Mouse (Mus musculus) heart, adult 2 months (tissue): ENCODE results near the gene Mfsd4b1. TPM values are rescaled to one million over a fixed set of nuclear protein-coding genes. Genes with fewer than 3 reads are reported as not detected.
"Not testable (repeated sequence)": the region's sequence is repeated elsewhere in the genome, so short reads cannot be mapped to it uniquely, and the experiment has no call there.

ENCODE experiments used
- DNase-seq, 2 experiments: peaks; one replicate each; pipeline ENCODE4 v3.0.0; 2021
- H3K27ac ChIP-seq: fragments of 200-600 bp; 2 replicates; pipeline ENCODE4 v1.8.1; 2022
- H3K27me3 ChIP-seq: fragments of 200-500 bp; 2 replicates; pipeline ENCODE4 v1.6.1; 2012; ENCODE audit warnings: mild to moderate bottlenecking, low read length, inconsistent platforms, mixed read lengths; ENCODE audit not compliant: control insufficient read depth, insufficient read depth
- H3K36me3 ChIP-seq: fragments of 200-500 bp; 2 replicates; pipeline ENCODE4 v1.6.1; 2012; ENCODE audit warnings: low read length, inconsistent platforms; ENCODE audit not compliant: control insufficient read depth, insufficient read depth
- H3K4me1 ChIP-seq: fragments of 200-500 bp; 2 replicates; pipeline ENCODE4 v1.6.1; 2011; ENCODE audit warnings: low read length; ENCODE audit not compliant: control insufficient read depth, insufficient read depth
- H3K4me3 ChIP-seq: fragments of 200-600 bp; 2 replicates; pipeline ENCODE4 v1.8.1; 2022
- H3K79me2 ChIP-seq: fragments of 200-500 bp; replicated peaks from 2 replicates; pipeline ENCODE4 v1.6.1; 2012; ENCODE audit warnings: mild to moderate bottlenecking, inconsistent platforms, low read length, moderate library complexity, mixed read lengths; ENCODE audit not compliant: control insufficient read depth, insufficient read depth
- H3K9ac ChIP-seq: fragments of 200-500 bp; 2 replicates; pipeline ENCODE4 v1.6.1; 2012; ENCODE audit warnings: low read depth, mild to moderate bottlenecking, control low read depth, inconsistent platforms, low read length, mixed read lengths
- CTCF ChIP-seq: fragments of 200-600 bp; IDR thresholded peaks from 2 replicates; pipeline ENCODE4 v1.8.1; 2022; ENCODE audit warnings: antibody characterized with exemption, mild to moderate bottlenecking, moderate library complexity
- EP300 ChIP-seq: fragments of 200-500 bp; IDR thresholded peaks from 2 replicates; pipeline ENCODE4 v1.6.1; 2011; ENCODE audit warnings: low read depth, low read length, control low read depth; ENCODE audit not compliant: insufficient read depth
- POLR2A ChIP-seq: fragments of 200-500 bp; IDR thresholded peaks from 2 replicates; pipeline ENCODE4 v1.6.1; 2011; ENCODE audit warnings: mild to moderate bottlenecking, low read depth, low read length, control low read depth; ENCODE audit not compliant: insufficient read depth
- WGBS: fragments of 180-500 bp; shearing (Covaris S2); methylation state at CpG from one replicate; pipeline ENCODE4 v1.1.7; 2018; 5-methylcytosine and 5-hydroxymethylcytosine counted together
- intact Hi-C: fragments of 180-260 bp; cut with DNase I; formaldehyde crosslinking; loops from one replicate; pipeline ENCODE4 v1.15.1; 2025
- polyA plus RNA-seq: library from polyadenylated mRNA; depleted of rRNA; stranded (reverse); fragments of >200 nt; gene quantifications from 2 replicates; pipeline ENCODE4 v1.2.3, GENCODE M21; 2012
- total RNA-seq, 2 experiments: library from RNA; stranded (reverse); gene quantifications; 2 replicates each; pipeline ENCODE4 v1.2.3; 2021

Mfsd4b1 gene
- total and polyA plus RNA-seq, 3 experiments: 1.7 to 3.3 (median 2.5) TPM

DNA sequence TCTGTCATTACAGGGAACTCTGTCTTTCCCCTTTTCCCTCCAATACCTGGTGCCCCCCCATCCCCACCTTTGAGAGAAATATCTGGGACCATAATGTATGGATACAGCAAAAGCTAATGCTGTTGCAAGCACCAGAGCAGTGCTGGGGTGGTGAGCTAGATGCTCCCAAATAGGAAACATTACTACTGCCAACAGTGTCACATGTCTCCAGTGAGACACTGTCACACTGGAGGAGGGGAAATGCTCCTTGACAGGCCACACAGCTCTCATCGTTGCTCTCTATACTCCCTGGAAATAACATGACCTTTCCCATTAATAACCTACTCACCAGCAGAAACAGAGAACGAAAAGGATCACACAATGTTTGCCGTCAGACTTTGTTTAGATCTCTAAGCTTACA lies 5.6 kb downstream of the Mfsd4b1 start:
- TF ChIP-seq POLR2A (0 out of 2 replicates have a peak, but pooled peaks have one; percentile 35), CTCF (no peak), EP300 (peak; percentile 77; the same call in 1 of the 2 replicates)
- intact Hi-C loops: no loop called here
- WGBS: 38% methylated on average over 3 of the region's 3 CpGs
- H3K4me1 ChIP-seq: no peaks in the 10 kb centered on the region
- no peaks in the 10 kb centered on the region for H3K27me3 ChIP-seq
- no peak overlapping the region for H3K9ac ChIP-seq
- H3K36me3 ChIP-seq: peaks cover 5% of the 10 kb centered on the region; the same call in 1 of the 2 replicates
- peak in 1 of 2 experiments; percentile 27 for DNase-seq
- H3K27ac ChIP-seq: peak overlapping the region; percentile 65
- H3K79me2 ChIP-seq: no peaks in the 10 kb centered on the region; the same call in 1 of the 2 replicates
- no peak overlapping the region for H3K4me3 ChIP-seq

DNA sequence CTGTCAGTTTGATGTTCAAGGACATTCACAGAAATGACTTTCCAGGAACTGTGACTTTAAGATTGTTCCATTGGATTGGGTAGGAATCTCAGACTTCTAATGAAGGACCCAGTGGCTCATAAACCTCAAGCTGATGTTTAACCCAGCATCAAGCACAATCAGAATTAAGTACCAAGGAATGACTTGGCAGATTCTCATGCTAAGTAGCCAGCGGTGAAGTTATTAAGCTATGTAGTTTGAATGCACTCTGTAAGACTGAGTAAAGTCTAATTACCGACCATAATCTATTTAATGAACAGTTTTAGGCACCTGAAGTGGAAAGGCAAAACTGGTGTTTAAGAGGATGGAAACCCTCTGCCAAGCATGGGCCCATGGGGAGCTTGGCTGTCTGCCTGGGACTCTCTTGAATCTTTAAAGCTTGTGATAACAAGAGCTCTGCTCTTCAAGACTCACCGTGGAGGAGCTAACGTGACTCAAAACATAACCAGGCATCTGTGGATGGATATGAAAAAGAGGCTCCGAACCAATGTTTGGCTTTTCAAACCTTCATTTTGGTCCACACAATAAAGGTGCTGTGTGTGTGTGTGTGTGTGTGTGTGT lies 6.7 kb downstream of the Mfsd4b1 start:
- no peak overlapping the region for H3K9ac ChIP-seq
- no peaks in the 10 kb centered on the region for H3K4me1 ChIP-seq
- H3K79me2 ChIP-seq: no peaks in the 10 kb centered on the region; the same call in 1 of the 2 replicates
- no peak overlapping the region for H3K4me3 ChIP-seq
- no peak for TF ChIP-seq POLR2A
- peak; percentile 26 to 39 for DNase-seq
- H3K27ac ChIP-seq: no peak overlapping the region; the same call in 1 of the 2 replicates
- intact Hi-C loops: no loop called here
- 56% methylated on average over 5 of the region's 5 CpGs for WGBS
- H3K36me3 ChIP-seq: peaks cover 5% of the 10 kb centered on the region; the same call in 1 of the 2 replicates
- no peaks in the 10 kb centered on the region for H3K27me3 ChIP-seq

DNA sequence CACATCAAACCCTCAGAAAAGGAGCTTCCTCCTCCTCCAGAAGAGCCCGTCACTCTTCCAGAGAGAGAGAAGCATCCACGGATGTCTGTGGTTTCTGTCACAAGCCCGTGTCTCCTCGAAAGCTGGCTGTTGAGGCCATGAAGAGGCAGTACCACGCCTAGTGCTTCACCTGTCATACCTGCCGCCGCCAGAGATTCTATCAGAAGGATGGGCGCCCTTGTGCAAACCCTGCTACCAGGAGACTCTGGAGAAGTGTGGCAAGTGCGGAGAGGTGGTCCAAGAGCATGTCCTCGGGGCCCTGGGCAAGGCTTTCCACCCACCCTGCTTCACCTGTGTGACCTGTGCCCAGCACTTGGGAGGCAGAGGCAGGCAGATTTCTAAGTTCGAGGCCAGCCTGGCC lies 15.5 kb downstream of the Mfsd4b1 start:
- TF ChIP-seq POLR2A (no peak), CTCF (no peak), EP300 (no peak)

DNA sequence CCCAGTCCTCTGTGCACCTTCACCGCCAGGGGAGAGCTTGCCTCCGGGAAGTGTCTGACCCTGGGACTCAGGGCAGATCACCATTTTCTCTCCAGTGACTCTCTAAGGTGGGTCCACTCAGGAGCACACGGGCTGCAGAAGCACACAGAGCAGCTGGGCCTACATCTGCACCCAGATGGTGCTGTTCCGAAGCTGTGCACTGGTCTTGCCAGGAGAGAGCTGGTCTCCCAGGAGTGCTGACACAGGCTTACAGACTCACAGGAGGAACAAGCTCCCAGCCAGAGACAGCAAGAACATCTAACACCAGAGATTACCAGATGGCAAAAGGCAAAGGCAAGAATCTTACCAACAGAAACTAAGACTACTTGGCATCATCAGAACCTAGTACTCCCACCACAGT lies 16.2 kb downstream of the Mfsd4b1 start:
- H3K79me2 ChIP-seq, H3K27me3 ChIP-seq, H3K9ac ChIP-seq, H3K4me1 ChIP-seq, H3K4me3 ChIP-seq, H3K27ac ChIP-seq, intact Hi-C loops, H3K36me3 ChIP-seq, DNase-seq: not testable (repeated sequence)
- WGBS: 60% methylated on average over 4 of the region's 4 CpGs

More for the DNA sequence above, 15.5 kb downstream of the Mfsd4b1 start:
- intact Hi-C loops: no loop called here
- Histone ChIP-seq H3K36me3 (no peaks in the 10 kb centered on the region), H3K27ac (no peak overlapping the region), H3K4me3 (no peak overlapping the region), H3K9ac (no peak overlapping the region), H3K4me1 (no peaks in the 10 kb centered on the region), H3K27me3 (no peaks in the 10 kb centered on the region), H3K79me2 (no peaks in the 10 kb centered on the region)
- WGBS: 77% methylated on average over 11 of the region's 11 CpGs
- DNase-seq: no peak

DNA sequence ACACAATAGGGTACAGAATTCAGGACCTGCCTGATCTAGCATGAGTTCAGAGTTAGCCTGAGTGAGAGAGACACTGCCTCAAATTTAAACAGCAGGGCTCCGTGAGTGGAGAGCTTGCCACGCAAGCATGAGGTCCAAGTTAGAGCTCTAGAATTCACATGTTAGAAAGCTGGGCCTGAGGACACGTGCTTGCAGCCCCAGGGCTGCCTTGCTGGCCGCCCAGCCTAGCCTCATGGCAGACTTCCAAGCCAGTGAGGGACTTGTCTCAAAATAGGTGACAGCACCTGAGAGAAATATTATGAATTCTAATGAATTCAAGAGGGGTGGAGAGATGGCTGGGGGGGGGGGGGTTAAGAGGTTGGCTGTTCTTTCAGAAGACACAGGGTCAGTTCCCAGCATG lies 17.1 kb downstream of the Mfsd4b1 start:
- no peaks in the 10 kb centered on the region for H3K4me1 ChIP-seq
- no peaks in the 10 kb centered on the region for H3K36me3 ChIP-seq
- H3K79me2 ChIP-seq: no peaks in the 10 kb centered on the region
- TF ChIP-seq CTCF: no peak
- TF ChIP-seq EP300: no peak
- TF ChIP-seq POLR2A: no peak
- no peak for DNase-seq
- intact Hi-C loops: no loop called here
- no peak overlapping the region for H3K4me3 ChIP-seq
- no peaks in the 10 kb centered on the region for H3K27me3 ChIP-seq
- no peak overlapping the region for H3K9ac ChIP-seq
- WGBS: 73% methylated on average over 4 of the region's 4 CpGs
- H3K27ac ChIP-seq: no peak overlapping the region

DNA sequence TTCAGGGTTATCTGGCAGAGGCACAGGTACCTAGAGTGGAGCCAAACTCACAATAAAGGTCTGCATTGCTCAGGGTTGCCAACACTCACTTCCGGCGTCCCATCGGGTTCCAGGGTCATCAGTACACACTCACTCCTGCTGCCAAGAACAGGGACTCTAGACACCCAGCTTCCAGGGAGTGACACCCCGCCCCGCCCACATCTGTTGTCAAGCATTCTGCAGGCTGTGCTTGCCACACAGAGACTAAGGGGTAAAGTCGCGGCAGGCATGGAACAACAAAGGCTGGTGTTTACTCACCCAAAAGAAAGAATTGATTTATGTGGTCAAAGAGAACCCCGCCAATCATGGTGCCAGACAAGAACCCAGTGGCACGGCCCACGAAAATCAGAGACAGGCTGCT lies 18.1 kb downstream of the Mfsd4b1 start:
- H3K27me3 ChIP-seq: no peaks in the 10 kb centered on the region
- H3K27ac ChIP-seq: no peak overlapping the region
- no peaks in the 10 kb centered on the region for H3K79me2 ChIP-seq
- no peak overlapping the region for H3K4me3 ChIP-seq
- intact Hi-C loops: no loop called here
- no peak for TF ChIP-seq EP300
- no peak for TF ChIP-seq CTCF
- TF ChIP-seq POLR2A: no peak
- H3K4me1 ChIP-seq: no peaks in the 10 kb centered on the region
- no peaks in the 10 kb centered on the region for H3K36me3 ChIP-seq
- no peak overlapping the region for H3K9ac ChIP-seq
- DNase-seq: peak in 1 of 2 experiments; percentile 11
- WGBS: 68% methylated on average over 10 of the region's 10 CpGs
